Mouse (Mus musculus) cerebral cortex, adult 2 months (tissue): ENCODE measurements around the gene Wfdc15a.

Source experiments
- WGBS: fragments of 180-500 bp; shearing (Covaris S2); methylation state at CpG from one replicate; pipeline ENCODE4 v1.1.7; 2018; 5-methylcytosine and 5-hydroxymethylcytosine counted together

The Wfdc15a gene

DNA sequence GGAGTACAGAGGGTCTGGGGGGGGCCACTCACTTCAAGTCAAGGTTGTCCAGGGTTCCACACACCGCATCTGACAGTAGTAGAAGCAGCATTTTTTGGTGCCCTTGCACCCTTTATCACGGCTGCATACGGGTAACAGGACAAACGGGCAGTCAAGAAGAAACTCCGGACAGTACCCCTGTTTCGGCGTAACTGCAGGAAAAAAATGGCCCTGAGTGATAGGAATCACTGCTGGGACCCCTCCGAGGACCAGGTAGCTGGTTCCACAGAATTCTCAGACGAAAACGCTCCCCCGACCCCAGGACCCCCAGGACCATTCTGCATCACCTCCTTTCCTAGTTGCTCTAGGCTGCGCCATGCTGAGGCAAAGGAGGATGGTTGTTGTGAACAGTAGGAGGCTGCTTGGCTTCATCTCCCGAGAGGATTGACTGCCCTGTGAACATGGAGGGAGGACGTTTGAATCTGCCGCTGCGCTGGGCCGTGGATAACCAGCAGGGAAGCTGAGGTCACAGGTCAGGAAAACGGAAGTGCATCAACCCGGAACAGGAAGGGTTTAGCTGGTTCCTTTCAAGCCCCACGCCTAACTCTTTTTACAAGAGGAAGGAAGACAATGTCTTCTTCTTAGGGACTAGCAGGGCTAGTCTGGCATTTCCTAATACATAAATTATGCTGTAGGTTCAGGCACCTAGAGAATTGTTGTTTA, at the start of gene Wfdc15a:
Gene Wfdc15a (minus strand): TSS at position 505 of the 702 bp plus-strand sequence.
- 82% methylated on average over 20 of the region's 20 CpGs for WGBS

- 91% methylated on average over 3 of the region's 3 CpGs for WGBS
Observed at GRCm38 (mm10) chr2:164238366-164238765, 38.4 kb upstream of the Wfdc15a start, which contains the start of gene Svs2. Gene Svs2, minus strand, starts transcription at chr2:164238466.

GRCm38 (mm10) chr2:164232671-164233070, 32.7 kb upstream of the Wfdc15a start:
- WGBS, result 88% methylated on average over 8 of the region's 8 CpGs

DNA sequence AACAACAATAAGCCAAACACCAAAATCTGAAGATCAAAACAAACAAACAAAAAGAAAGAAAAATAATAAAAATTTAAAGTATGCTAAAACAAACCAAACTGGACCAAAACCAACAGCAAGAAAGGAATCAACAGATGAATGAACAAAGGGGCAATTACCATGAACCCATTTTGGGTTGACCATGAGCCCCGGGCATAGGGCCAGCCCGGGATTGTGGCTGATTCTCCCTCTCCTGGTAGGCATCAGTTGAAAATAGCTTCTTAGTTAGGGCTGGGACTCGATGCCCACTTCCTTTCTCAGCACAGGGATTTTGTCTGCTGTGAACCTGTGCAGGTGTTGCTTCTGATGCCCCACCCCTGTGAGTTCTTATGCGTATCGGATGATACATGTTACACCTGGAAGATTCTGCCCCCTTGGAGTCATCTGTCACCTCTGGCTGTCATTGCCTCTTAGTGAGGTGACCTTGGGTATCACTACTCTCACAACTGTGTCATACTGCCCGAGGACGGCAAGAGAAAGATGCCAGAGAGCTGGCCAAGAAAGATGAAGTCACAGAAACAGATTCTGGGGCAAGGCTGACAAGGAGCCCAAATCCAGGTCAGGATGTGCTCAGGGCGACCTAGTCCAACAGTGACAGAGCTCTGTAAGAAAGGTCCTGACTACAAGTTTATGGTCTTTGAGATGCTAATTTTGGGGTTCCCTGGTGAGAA, 28.6 kb upstream of the Wfdc15a start:
- WGBS, result 80% methylated on average over 8 of the region's 8 CpGs

DNA sequence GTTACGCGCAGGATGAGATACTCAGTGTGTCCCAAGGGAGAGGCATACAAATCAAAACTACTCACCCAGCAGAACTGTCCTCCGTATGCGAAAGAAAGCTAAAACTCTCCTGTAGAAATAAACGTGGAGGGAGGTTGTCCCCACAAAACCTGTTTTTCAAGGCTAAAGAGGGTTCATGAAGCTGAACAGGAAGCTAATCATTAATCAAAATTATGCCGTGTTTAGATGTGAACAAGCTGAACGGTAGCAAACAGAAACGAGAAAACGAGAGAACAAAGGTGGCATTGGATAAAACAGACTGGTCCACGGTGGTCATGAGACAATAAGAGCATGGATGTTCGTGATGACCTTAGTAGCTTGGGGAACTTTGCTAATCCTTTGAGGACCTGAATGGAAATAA, 21.6 kb upstream of the Wfdc15a start, which contains the start of gene Wfdc15b:
Gene Wfdc15b (minus strand): TSS at position 139 of the 400 bp plus-strand sequence.
- WGBS, result 82% methylated on average over 11 of the region's 11 CpGs

- 93% methylated on average over 9 of the region's 9 CpGs for WGBS
Observed at GRCm38 (mm10) chr2:164219295-164219694, 19.4 kb upstream of the Wfdc15a start.

GRCm38 (mm10) chr2:164212711-164213110, 12.8 kb upstream of the Wfdc15a start:
- WGBS, result 59% methylated on average over 5 of the region's 5 CpGs

GRCm38 (mm10) chr2:164210892-164211291, 11.0 kb upstream of the Wfdc15a start:
- WGBS, result 75% methylated on average over 4 of the region's 4 CpGs

GRCm38 (mm10) chr2:164206676-164207075, 6.7 kb upstream of the Wfdc15a start:
- whole genome bisulfite sequencing, result 57% methylated on average over 4 of the region's 4 CpGs

GRCm38 (mm10) chr2:164206011-164206410, 6.1 kb upstream of the Wfdc15a start:
- WGBS, result 92% methylated on average over 10 of the region's 10 CpGs

- 89% methylated on average over 5 of the region's 5 CpGs for WGBS
Observed at GRCm38 (mm10) chr2:164196700-164196990, 3.3 kb downstream of the Wfdc15a start.

- 94% methylated on average over 5 of the region's 5 CpGs for WGBS
Observed at GRCm38 (mm10) chr2:164195971-164196699, 3.8 kb downstream of the Wfdc15a start.

- WGBS, result 65% methylated on average over 5 of the region's 5 CpGs
Observed at GRCm38 (mm10) chr2:164194959-164195630, 4.8 kb downstream of the Wfdc15a start.

DNA sequence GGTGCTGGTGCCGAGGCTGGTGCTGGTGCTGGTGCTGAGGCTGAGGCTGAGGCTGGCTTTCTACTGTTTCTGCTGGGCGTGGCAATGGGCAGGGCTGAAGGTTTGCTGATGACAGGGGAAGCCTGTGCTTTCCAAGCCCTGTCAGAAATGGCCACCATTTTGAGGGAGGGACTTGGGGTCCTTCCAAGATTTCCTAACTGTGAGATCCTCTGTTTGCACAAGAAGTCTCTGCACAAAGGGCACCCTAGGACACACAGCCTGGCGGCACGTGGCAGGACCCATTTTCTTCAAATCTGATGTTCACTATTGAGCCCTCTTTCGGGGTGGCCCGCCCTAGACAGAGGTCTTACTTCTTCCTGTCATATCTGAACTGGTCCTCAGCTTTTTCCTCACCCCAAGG, 9.4 kb downstream of the Wfdc15a start, which contains the start of gene Wfdc12:
Gene Wfdc12 (minus strand): TSS at position 33 of the 400 bp plus-strand sequence.
- WGBS, result 73% methylated on average over 6 of the region's 6 CpGs

DNA sequence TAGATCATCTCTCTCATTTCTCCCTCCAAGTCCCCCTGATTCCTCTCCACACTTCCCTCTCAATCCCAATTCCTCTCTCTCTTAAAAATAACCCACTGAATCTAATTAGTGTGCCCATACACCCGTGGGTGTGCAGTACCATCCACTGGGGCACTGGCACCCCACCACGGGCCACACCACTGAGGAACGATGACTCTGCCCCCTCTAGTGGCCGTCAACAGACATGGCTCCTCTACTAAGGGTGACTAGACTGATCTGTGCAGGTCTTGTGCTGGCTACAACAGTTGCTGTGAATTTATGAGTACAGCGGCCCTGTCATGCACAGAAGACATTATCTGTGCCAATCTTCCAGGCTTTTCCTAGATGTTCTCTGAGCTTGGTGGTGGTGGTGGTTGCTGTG, 11.2 kb downstream of the Wfdc15a start:
- WGBS, result 34% methylated on average over 5 of the region's 5 CpGs

GRCm38 (mm10) chr2:164184145-164184719, 15.7 kb downstream of the Wfdc15a start:
- WGBS, result 48% methylated on average over 9 of the region's 9 CpGs

GRCm38 (mm10) chr2:164183340-164183739, 16.6 kb downstream of the Wfdc15a start:
- 85% methylated on average over 9 of the region's 9 CpGs for WGBS

DNA sequence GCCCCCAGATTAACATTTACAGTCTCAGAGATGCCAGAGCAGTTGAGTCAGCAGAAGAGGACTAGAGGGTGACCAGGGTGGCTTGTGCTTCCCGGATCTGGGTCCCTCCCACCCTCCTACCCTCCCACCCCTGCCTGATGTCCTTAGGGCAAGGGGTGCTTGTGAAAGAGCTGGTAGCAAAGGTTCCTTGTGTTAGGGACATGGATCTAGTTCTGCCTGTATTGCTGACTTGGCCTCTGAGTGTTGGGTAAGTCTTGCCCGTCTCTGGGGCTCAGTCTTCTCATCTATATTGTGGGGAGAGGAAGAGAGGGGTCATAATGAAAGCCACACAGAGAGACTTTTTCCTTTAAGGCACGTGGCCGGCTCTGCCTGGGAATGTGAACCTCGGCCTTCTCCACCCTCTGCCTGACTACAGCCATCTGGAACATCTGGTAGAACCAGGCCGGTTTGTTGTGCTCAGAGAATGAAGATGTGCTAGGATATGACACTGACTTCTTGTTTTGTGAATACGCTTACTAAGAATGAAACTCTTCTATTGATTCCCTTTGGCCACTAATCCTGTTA, 17.2 kb downstream of the Wfdc15a start, which contains the start of gene Wfdc5:
Gene Wfdc5 (minus strand): TSS at position 51 of the 564 bp plus-strand sequence.
- 82% methylated on average over 7 of the region's 7 CpGs for WGBS

DNA sequence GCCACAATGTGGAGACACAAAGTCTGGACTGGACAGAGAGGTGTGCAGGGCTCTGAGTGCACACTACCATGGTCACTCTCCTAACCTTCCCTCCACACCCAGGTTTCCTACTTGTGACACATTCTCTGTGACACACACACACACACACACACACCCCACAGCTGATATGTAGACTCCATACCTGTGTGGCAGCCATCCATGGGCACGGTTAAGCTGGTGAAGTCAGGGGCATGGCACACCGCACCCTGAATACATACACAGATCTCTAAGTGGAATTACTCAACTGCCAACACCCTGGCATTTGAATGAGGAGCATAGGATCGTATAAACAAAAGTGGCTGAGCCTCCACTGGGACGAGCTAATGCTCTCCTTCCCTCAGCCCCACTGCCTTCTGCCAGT, 19.2 kb downstream of the Wfdc15a start:
- 83% methylated on average over 4 of the region's 4 CpGs for WGBS

DNA sequence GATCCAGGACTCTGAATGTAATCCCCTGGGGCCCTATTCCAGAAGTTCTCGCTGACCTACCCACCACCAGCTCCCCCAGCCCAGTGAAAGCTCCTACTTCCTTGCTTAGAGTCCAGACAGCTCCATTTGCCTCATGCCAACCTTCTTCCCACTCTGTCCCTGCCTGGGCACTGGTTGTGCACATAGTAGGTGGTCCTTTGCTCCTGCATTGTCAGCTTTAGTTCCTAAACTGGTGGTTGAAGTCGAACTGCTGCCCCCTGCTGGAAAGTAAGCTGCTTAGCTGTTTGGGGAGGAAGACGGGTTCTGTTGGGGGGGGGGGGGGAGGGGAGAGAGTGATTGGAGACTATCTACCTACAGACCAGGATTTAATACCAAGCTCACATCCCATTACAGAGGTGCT, 19.8 kb downstream of the Wfdc15a start:
- WGBS, result 40% methylated on average over 3 of the region's 3 CpGs

DNA sequence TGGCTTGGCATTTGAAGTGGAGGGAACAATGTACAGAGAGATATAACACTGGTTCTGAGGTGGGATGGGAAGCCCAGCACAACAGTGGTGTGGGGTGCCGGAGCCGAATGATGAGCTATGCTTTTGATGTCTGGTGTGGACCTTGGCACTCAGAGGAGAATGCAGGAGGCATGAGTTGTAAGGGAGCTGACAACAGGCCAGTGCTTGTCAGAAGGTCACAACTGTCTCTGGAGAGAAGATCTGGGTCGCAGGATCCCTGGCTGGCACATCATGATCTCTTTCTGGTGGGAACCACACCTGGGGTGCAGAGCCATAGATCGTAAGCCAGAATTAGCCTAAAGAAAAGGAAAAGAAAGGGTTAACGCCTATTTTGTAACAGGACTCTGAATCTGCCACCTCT, 22.1 kb downstream of the Wfdc15a start:
- WGBS, result 85% methylated on average over 5 of the region's 5 CpGs
